Mouse (Mus musculus): ENCODE measurements around the gene Il1a.

The Il1a gene

DNA sequence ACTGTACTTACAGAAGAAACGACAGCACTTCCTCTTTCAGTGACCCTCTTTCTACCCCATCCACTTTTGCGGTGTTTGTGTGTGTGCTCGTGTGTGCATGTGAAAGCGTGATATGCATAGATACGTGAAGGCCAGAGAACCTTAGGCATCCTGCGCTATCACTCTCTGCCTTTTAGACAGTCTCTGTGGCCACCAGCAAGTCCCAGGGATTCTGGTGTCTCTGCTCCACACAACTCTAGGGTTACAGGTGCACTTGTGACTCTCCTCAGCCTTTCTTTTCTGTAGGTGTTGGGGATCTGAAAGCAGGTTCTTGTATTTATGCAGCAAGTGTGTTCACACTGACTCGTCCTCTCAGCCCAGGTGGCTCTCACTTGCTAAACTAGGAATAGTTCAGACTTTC, 44.5 kb downstream of the Il1a start:
- no peak for DNase-seq (ENCODE audit: low spot score in 2 of 2)

GRCm38 (mm10) chr2:129263073-129263472, 46.7 kb downstream of the Il1a start:
- peak; percentile 32 to 45 for DNase-seq (ENCODE audit: low spot score in 2 of 2)

- no peak for DNase-seq (ENCODE audit: low spot score in 2 of 2)
Measured at GRCm38 (mm10) chr2:129261151-129261794, 48.5 kb downstream of the Il1a start.

DNA sequence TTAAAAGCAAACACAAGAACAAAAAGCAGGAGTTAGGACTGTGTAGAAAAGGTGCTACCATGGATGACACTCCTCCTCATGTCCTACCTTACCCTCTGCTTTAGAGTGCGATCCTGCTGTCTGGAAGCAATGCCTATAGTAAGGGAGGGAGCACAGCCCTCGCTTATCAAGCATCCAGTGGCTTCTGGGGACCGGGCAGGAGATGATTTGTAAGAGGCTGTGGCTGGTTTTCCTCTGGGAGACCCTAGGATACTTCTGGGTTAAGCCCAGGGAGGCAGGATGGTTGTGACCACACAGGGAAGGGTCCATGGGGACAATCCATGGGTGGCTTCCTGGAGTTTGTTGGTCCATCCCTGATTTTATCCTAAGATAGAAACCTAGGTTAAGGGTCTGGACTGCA, 49.1 kb downstream of the Il1a start:
- DNase-seq (ENCODE audit: low spot score in 2 of 2), result no peak

DNA sequence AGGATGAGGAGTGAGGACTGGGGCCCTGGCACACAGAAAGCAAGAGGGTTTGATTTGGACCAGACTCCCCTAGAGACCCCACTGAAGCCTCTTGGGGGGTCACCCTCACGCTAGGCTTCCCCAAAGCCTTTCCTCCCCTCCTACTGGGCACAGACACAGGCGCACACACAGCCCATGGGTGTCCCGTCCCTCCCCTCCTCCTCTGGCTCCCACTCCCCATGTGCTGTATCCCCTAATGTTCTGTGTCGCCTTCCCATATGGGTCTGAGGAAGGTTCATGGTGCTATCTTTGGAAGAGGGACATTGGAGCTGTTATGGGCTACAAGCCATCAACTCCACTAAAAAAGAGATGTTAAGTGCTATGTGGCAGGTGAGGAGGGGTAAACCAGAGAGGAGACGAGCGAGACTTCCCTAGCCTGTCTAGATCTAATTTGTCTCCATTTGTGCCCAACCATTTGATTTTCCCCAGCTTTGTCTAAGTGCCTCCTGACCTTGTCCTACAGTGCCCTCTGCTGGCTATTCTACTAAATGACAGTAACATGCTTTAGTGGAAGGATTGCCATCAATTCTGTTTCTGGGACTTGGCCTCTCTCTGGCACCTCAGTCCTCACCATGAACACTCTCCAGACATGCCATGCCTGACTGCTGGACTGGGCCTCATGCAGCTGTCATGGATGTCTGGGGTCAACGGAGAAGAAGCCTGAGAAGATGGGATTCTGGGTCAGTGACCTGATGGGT, 51.1 kb downstream of the Il1a start:
- peak; percentile 57 to 82 for DNase-seq (ENCODE audit: low spot score in 2 of 2)

DNA sequence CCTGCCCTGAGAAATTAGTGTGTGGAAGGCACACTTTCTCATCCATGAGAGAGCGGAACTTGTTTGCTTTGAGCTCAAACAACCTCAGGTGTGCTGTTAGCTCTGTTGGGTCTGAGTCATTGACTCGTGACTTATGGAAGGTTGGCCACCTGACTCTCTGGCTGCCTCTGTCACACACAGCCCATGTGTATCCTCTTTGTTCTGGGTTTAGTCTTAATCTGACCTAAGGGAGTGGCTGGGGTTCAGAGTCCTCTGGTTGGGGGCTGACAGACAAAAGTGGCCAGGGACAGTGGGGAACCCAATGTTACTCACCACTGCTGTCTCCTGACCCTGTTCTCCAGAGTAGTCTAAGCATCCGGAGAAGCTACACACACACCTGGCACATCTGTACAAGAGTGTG, 51.7 kb downstream of the Il1a start:
- DNase-seq (ENCODE audit: low spot score in 2 of 2), result no peak

DNA sequence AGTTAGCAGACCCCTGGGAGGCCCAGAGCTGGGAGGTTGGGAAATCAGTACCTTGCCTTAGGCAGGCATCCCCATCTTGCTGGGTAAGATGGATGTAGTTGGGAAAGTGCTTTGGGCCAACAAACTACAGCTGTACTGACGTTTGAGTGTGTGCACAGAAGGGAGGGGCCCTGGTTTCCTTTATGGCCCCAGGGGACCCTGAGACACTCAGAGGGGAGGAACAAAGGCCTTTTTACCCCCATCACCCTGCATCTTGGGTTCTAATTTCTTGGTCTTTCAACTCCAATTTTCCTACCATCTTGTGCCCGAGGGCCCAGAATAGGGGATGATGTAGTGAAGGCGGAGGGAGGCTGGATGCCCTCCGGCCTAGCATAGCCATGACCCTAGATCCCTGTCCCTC, 53.8 kb downstream of the Il1a start:
- DNase-seq (ENCODE audit: low spot score in 2 of 2), result no peak

GRCm38 (mm10) chr2:129254076-129254475, 55.7 kb downstream of the Il1a start:
- no peak for DNase-seq (ENCODE audit: low spot score in 2 of 2)

GRCm38 (mm10) chr2:129253631-129253970, 56.2 kb downstream of the Il1a start:
- no peak for DNase-seq (ENCODE audit: low spot score in 2 of 2)

GRCm38 (mm10) chr2:129252836-129253630, 56.7 kb downstream of the Il1a start:
- DNase-seq (ENCODE audit: low spot score in 2 of 2), result no peak
